Mouse (Mus musculus) lung, postnatal 4 days (tissue): Measurements from ENCODE around the gene Gne.
A peak's percentile ranks its signal among the peaks of the same experiment; 100 is the strongest.

ENCODE experiments used
- DNase-seq, 2 experiments: peaks; one replicate each; pipeline ENCODE4 v3.0.0; 2021

The Gne gene

DNA sequence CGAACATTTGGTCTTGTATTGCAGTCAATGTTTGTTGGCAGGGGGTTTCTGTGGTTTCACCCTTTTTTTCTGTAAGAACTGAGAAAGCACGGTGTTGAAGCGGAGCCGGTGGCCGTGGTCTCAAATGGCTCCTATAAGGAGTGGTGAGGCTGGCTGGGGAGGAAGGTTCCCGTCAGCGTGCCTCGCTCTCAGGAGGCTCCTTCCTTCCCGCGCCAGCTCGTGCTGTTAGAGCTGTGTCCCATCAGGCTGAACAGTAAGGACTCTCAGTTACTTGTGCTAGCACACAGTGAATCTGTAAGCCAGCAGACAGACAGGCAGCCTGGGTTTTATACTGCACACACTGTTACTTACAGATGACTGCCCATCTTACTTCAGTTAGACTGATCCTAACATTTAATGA lies 61.2 kb downstream of the Gne start:
- no peak for DNase-seq

DNA sequence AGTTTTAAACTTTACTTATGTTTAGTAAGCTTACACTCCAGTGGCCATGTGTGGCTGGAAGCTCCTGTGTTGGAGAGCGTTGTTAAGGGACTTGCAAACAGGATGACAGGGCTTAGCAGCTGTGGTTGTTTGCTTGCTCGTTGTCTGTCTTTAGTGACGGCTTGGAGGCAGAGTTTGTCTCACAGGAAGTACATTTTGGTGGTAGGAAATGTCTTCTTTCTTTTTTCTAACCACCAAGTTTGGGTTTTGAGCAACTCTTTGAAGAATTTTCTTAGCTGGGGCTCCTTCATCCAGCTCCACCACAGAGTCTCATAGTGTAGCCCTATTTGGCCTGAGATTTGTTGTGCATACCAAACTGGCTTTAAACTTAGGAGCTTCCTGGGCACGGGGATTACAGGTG lies 61.7 kb downstream of the Gne start:
- no peak for DNase-seq

DNA sequence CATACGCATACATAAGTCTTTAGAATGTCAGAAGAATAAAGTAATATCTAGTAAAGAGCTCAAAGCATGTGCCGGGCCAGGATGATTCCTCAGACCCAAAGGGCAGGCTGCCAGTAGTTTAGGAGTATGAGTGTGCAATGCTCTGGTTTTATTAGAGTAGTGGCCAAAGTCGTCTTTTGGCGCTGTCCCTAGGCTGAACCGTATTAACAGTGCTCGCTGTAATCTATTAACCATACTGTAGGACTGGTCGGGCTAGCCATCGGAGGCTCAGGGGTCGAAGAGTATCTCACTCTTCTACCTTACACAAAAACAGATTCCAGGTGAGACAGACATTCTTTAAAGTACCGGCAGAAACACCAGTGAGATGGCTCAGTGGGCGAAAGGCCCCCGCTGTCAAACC lies 67.2 kb downstream of the Gne start:
- DNase-seq, result no peak

GRCm38 (mm10) chr4:44016071-44016470 lies 67.9 kb downstream of the Gne start:
- no peak for DNase-seq

DNA sequence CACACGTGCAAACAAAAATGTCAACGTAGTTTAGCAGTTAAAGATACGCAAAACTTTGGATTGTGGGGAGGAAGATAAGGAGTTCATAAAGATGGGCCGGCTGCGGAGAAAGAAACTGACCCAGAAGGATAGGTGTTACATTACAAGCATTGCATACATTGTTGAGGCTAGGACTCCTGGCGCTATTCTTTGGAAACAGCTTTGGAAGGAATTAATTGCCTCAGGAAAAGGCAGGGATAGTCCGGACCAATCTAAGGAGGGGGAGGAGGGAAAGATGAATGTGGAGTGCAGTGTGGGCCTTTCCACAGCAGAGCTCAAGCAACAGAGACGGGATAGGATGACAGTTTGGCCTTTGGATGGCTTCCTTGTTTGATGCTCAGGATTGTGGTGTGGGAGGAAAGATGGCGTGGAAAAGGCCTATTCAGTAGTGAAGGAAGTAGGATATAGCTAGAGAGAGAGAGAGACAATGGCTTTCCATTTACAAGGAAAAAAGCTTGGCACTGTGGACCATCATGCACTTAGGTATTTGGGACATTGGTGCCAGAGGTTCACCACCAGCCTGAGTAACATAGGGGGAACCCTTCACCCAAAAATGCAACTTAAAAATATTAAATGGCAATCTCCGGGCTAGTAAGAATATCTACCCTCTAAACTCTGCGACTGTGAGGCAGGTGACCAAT lies 70.4 kb downstream of the Gne start:
- no peak for DNase-seq

DNA sequence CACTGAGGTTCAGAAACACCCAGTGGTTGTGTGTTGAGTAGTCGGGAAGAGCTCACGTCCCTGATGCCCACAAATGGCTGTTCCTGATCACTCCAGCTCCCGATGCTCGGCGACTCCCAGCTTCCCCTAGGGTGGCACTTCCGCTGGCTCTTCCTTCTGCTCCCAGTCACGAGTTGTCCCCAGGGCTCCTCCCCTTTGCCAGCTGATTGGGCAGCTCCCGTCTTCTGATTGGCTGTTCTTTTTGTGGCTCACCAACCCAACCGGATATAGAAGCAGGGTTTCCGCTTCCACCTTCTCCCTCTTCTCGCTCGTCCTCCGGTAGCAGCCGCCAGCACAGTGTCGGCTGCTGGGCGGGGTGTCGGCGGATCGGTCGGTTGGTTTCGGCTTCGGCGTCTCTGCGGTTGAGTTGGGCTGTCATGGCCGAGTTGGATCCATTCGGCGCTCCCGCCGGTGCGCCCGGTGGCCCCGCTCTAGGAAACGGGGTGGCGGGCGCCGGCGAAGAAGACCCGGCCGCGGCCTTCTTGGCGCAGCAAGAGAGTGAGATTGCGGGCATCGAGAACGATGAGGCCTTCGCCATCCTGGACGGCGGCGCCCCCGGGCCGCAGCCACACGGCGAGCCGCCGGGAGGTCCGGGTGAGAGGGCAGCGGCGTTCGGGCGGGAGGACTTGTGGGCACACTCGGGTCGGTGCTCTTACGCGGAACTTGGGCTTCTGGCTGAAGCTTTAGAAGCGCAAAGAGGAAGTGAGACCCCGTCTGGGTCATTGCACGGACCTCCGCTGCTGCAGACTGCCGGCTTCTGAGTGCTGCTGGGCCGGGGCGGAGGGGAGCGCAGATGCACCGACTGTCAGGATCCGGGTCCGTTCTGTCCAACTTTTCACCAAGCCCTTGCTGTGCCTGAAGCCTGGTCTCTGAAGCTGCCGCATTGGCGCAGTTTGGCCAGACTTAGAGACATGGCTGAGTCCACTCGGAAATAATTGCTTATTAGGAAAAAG lies 71.3 kb downstream of the Gne start:
- peak; percentile 93 to 96 for DNase-seq

- no peak for DNase-seq
These were observed 72.2 kb downstream of the Gne start for GRCm38 (mm10) chr4:44011799-44012198.

DNA sequence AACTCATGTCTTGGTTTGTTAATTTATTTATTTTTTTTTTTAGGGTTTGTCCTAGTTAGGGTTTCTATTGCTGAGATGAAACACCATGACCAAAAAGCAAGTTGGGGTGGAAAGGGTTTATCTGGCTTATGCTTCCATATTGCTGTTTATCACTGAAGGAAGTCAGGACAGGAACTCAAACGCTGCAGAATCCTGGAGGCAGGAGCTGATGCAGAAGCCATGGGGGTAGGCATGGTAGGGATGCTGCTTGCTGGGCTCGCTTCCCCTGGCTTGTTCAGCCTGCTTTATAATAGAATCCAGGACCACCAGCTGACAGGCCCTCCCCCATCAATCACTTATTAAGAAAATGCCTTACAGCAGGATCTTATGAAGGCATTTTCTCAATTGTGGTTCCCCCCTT lies 73.1 kb downstream of the Gne start:
- no peak for DNase-seq

DNA sequence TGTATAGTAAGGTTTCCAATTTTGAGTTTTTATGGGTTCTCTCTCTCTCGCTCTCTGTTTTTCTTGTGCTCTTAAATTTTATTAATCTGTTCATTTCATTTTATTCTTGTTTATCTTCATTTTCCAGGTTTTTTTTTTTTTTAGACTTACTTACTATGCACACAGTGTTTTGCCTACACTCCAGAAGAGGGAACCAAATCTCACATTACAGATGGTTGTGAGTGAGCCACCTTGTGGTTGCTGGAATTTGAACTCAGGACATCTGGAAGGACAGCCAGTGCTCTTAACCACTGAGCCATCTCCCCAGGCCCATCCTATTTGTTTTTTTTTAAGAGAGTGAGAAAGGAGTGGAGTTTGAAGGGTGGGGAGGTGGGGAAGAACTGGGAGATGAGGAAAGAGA lies 73.8 kb downstream of the Gne start:
- no peak for DNase-seq

DNA sequence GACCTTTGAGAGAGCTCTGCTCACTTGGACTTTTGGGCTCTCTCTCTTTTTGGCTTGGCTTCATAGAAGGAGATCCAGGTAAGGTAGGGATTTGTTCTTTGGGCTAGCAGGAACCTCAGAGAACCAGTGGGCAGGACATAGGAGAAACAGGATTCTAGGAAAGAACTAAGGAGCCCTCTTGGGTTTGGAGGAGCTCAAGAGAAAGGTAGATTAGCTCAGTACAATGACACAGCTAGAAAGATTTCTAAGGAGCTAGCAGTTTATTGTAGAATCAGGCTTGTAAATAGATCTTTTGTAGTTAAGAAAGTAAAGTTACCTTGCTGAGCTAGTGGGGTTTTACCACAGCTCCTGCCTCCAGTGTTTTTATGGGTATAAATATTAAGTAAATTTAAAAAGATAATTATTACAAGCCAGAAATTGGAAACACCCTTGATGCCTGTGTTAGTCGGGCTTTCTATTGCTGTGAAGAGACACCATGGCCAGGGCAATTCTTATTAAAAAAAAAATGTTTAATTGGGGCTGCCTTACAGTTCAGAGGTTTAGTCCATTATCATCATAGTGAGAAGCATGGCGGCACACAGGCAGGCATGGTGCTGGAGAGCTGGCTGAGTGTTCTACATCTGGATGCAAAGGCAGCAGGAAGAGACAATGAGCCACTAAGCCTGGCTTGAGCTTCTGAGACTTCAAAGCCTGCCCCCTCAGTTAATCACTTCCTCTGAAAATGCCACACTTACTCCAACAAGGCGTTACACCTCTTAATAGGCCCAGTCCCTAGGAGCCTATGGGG lies 79.2 kb downstream of the Gne start:
- DNase-seq, result no peak

DNA sequence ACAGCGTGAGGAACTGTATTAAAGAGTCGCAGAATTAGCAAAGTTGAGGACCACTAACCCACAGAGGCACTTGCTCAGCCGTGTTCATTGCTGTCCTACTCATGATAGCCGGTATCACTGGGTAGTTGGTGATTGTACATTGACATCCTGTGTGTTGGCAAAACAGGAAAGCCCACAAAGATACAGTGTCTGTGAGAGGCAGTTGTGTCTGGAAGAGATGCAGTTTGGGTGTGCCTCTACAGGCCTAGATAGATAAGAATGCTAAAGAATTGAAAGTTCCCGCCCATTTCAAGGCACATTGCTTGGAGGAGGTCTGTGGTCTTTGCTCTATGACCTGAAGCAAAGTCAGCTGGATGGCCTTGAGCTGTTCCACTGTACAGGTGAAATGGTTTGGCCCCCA lies 79.9 kb downstream of the Gne start, which contains the start of gene Clta:
Gene Clta, plus strand, starts transcription at position 327 of the 400 bp plus-strand sequence.
- DNase-seq, result no peak

DNA sequence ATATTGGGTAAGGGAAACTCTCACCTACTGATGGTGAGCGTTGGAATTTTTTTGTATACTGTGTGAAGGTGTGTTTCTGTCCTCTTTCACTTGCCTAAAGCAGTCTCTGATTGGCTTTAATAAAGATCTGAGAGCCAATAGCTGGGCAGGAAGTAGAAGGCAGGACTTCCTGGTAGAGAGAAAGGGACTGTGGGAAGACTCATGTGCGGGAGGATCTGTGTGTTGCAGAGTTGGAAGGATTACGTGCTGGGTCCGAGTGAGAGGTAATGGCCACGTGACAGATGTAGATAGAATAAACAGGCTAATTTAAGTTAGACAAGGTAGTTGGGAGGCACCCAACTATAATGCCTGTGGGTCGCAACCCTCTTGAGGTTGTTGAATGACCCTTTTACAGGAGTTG lies 80.4 kb downstream of the Gne start:
- DNase-seq, result no peak

GRCm38 (mm10) chr4:43994342-43994741 lies 89.6 kb downstream of the Gne start:
- DNase-seq, result no peak

GRCm38 (mm10) chr4:43993072-43993471 lies 90.9 kb downstream of the Gne start:
- no peak for DNase-seq

GRCm38 (mm10) chr4:43988976-43989375 lies 95.0 kb downstream of the Gne start:
- DNase-seq, result no peak

DNA sequence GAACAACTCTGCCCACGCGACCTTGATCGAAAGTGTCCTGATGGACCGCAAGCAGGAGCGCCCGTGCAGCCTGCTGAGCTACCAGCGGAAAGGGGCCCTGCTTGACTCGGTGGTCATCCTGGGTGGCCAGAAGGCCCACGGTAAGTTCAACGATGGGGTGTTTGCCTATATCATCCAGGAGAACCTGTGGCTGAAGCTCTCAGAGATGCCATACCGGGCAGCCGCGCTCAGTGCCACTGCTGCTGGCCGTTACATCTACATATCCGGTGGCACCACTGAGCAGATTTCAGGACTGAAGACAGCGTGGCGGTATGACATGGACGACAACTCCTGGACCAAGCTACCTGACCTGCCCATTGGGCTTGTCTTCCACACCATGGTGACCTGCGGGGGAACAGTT lies 99.7 kb downstream of the Gne start:
- DNase-seq, result peak in 1 of 2 experiments; percentile 21
